Mouse (Mus musculus) left cerebral cortex, postnatal 10 days (tissue): Measurements from ENCODE around the gene Lrrc3. TPM values are rescaled to one million over a fixed set of nuclear protein-coding genes. Genes with fewer than 3 reads are reported as not detected.
"Not testable (repeated sequence)": the region's sequence is repeated elsewhere in the genome, so short reads cannot be mapped to it uniquely, and the experiment has no call there.

Experiments
- DNase-seq, 2 experiments: peaks; one replicate each; pipeline ENCODE4 v3.0.0; 2021 to 2022; ENCODE audit warnings: low spot score in 2 of 2, mixed read lengths in 1 of 2; ENCODE audit errors: extremely low spot score in 1 of 2
- intact Hi-C: fragments of 180-260 bp; cut with DNase I; formaldehyde crosslinking; loops from one replicate; pipeline ENCODE4 v1.15.1; 2025
- total RNA-seq, 2 experiments: library from RNA; stranded (reverse); gene quantifications; 2 replicates each; pipeline ENCODE4 v1.2.3; 2021

Gene Lrrc3
- total RNA-seq, result 10 to 100 TPM; 31.7 to 33.5 TPM

DNA sequence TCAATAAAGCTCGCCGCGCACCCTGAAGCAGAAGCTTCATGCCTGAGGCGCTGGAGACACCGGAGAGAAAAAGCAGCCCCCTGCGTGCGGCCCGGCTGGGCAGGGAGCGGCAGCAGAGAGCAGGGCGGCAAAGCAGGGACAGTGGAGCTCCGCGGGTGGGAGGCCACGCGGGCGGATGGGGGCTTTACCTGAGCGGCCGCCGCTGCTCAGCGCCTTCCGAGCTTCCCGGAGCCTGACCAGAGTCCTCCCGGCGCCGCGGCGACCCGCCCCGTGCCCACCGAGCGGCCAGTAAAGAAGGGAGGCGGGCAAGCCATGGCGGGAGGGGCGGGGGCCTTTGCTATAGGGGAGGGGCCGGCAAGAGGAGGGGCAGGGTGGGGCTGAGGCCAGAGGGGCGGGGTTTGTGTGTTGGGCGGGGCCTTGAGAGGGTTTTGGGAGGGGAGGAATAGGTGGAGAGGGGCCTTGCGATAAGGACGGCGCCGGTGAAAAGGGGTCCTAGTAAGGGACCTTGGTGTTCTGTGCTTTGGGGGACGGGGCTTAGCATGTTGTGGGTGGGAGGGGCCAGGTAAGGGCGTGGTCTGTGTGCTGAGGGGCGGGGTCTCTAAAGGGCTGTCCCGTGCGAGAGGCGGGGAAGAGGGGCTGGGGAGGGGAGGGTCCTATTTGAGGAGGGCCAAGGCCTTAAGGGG is at the start of gene Lrrc3:
Gene Lrrc3, minus strand, starts transcription at position 326 of the 683 bp plus-strand sequence.
- peak; percentile 49 to 77 for DNase-seq
- intact Hi-C loops, result no loop called here

DNA sequence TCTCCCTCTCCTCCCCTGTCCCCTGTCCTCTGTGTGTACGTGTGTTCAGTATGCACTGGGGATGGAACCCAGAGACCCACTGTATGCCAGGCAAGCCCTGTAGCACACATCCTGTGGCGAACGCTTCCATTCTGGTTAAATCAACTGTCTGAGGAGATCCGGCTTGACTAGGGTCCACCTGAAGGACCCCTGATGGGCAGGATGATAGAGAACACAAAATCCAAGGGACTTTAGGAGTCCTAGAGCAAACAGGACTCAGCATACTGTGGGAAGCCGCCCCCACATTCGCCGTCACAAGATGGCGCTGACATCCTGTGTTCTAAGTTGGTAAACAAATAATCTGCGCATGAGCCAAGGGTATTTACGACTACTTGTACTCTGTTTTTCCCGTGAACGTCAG is 48.1 kb upstream of the Lrrc3 start:
- intact Hi-C loops, DNase-seq: not testable (repeated sequence)

DNA sequence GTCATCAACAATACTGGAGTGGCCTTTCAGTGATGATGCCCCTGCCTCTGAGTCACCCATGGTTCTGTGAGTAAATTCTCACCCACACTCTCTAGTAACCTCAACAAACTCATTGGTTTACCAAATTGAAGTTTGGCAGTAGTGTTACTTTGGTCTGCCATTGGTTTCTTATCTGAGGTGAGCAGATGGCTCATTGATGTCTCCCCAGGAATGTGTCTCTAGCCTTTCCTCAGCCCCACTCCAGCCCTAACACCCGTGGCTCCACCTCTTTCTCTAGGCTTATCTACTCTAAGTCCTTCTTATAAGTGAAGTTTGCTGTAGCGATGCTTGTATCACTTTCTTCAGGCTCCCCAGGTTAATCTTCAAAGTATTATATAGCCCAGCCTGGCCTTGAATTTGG is 37.3 kb upstream of the Lrrc3 start:
- DNase-seq, result no peak
- intact Hi-C loops, result no loop called here

DNA sequence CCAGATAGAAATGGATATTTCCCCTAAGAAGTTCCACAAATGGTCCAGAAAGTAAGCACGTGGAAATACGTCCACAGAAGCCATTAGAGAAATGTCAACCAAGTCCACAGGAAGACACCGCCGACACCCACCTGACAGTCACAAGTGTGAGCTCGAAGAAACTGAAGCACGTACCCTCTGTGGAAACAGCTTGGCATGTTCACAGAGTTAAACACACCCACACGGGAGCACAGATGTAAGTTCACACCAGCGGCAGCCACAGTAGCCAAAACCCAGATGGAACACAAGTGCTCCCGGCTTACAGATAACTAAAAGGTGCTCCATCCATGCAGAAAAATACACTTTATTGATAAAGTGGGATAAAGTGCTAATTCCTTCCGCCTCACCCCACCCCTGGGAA is 25.0 kb upstream of the Lrrc3 start:
- intact Hi-C loops, result no loop called here
- DNase-seq, result no peak

DNA sequence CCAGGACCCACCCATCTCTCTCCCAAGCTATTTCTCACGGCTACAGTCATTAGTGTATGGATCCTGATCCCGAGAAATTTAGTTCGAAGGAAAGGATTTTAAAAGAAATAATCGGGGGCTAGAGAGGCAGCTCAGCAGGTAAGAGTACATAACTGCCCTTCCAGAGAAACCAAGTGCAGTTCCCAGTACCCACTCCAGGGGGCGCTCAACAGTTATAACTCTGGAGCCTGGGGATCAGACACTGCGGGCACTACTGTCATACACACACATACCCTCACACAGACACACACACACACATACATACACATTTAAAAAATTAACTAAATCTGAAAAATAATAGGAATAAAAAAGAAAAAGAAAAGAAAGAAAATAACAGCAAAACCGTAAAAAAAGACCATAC is 23.8 kb upstream of the Lrrc3 start:
- DNase-seq, result peak in 1 of 2 experiments; percentile 52
- intact Hi-C loops, result no loop called here

DNA sequence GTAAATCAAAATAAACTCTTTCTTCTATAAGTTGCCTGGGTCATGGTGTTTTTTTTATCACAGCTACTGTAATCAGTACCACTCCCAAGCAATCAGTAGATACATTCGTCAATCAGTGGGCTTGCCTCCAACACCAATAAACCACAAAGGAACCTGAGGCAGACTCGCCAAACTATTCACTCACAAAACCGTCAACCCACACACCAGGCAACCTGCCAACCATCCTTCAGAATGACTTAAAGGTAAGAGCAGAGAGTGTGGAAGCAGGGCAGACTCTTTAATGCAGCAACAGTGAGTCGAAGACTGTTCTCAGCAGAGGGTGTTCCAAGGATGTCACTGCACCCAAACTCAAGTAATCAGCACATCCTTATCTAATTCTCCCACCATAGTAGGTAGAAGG is 20.3 kb upstream of the Lrrc3 start:
- DNase-seq, result no peak
- intact Hi-C loops, result no loop called here

DNA sequence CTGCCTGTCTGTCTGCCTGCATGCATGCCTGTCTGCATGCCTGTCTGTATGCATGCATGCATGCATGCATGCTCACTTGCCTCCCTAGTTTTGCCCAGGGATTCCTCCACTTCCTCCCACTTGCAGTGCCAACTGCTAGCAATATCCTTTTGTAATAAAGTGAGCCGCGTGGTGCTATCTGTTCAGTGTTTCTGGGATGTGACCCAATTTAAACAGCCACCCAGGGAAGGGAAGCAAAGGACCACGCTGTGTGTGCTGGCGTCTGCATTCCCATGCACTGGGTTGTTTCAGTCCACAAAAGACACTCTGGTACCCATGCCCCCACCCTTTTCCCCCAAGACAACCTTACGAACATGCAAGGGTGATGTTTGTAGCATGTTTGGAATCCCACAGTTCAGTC is 18.7 kb upstream of the Lrrc3 start:
- no peak for DNase-seq
- intact Hi-C loops, result no loop called here

DNA sequence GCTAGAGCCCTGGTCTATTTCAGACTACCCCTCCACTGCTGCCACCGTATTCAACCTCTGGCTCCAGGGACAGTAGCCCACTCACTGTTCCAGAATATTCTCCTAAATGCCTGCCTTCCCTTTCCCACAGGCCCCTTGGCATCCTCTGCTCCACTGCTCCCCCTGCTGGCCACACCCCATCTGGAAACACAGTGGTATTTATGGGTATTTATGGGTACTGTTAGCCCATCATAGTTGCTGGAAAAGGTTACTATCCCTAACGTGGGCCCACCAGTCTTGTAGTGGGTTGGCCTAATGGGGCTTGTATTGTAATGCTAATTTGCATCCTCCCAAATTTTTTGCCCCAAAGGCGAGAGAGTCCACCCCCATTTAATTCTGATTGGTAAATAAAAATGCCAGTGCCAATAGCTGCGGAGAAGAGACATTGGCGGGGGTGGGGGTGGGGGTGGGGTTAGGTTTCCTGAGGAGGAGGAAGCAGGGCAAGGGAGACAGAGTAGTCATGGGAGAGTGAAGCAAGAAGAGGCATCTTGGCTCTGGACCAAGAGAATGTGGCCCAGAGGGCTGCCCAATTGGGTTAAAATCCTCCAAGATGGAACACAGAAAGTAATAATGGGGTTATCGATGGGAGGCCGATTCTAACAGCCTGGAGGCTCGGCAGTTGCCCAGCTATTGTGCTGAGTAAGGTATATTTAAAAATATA is 14.4 kb upstream of the Lrrc3 start:
- intact Hi-C loops, result no loop called here

DNA sequence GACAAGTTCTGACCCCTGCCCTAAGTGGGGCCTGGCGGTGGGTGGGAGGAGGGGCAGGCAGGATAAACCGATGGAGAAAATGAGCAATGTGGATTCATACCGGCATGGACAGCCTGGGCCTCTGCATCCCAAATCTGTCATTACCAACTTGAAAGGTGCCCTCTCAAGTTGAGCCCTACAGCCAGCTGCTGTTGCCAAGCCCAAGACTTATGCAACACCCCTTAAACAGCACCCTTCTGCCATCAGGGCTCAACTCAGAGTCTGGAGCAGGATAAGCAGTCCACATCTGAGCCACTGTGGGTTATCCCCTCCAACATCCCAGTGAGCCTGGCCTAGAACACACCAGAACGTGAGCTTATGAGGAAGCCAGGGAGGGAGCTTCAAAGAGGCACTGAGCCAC is 11.0 kb upstream of the Lrrc3 start:
- DNase-seq, result no peak
- intact Hi-C loops, result no loop called here

More for the DNA sequence above, 14.4 kb upstream of the Lrrc3 start:
- no peak for DNase-seq

DNA sequence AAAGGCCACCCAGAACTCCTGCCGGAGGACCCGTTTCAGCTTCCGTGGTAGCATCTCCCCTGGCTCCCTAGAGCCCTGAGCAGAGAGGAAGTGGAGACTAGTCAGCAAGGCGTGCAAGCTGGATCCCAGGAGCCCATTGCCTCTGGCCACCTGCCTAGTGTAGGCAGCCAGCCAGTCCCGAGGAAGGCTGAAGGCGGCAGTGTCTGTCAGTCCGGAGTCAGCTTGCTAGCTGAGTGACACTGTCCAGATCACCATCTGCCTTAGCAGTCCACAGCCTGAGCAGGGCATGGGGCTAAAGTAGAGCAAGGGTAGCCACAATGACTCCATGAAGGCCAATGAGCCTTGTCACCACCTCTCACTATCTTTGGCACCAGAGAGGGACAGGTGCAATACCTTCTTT is 10.3 kb upstream of the Lrrc3 start:
- intact Hi-C loops, result no loop called here
- no peak for DNase-seq

DNA sequence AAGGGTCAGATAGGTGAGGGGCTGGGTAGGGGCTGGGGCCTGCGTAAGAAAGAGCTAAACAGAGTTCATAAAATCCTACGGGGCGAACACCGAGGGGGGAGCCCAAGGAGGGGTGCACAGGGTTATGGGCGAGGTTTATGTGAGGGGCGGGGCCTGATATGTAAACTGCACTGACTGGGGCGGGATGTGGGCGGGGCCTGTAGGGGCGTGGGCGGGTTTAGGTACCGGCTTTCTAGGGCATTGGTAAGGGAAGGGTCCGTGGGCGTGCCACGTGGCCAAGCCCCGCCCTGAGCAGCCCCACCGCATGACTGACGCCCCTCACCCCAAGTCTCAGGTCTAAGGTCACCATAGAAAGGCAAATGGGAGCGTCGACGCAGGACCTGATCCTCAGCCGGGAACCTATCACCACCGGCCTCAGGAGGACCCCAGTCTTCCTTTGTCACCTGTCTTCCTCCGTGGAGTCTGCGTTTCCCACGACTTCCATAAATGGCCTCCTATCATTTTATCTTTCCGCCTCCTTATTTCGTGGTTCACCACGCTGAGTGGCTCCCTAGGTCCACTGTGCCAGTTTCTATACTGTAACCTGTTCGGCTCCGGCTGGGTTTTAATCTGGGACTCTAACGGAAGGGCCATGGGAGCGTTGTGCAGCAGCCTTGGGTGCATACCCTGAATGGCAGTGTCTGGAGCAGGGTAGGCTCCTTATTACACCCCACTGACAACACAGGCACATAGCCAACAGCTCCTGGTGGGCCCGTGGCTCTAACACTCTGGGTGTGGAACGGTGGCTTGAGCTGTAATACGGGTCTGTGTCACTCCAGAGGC is 769 bp upstream of the Lrrc3 start:
- intact Hi-C loops, result no loop called here
- peak; percentile 79 to 86 for DNase-seq

DNA sequence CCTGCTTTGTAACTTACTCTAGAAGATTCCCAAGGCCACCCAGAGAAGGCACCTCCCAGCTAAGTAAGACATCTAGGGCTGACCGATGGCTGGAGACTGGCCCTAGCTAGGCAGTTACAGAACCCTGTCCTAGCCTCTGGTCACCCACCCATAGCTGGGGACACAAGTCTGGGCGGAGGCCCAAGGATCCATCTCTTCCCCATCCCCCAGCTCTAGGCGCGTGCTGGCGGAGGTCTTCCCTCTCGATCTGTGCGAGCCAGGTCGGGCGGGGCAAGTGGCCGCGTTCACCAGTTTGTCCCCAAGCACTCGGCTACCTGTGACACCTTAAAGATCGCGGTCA is 495 bp downstream of the Lrrc3 start:
- intact Hi-C loops, result no loop called here
- peak in 1 of 2 experiments; percentile 66 for DNase-seq

DNA sequence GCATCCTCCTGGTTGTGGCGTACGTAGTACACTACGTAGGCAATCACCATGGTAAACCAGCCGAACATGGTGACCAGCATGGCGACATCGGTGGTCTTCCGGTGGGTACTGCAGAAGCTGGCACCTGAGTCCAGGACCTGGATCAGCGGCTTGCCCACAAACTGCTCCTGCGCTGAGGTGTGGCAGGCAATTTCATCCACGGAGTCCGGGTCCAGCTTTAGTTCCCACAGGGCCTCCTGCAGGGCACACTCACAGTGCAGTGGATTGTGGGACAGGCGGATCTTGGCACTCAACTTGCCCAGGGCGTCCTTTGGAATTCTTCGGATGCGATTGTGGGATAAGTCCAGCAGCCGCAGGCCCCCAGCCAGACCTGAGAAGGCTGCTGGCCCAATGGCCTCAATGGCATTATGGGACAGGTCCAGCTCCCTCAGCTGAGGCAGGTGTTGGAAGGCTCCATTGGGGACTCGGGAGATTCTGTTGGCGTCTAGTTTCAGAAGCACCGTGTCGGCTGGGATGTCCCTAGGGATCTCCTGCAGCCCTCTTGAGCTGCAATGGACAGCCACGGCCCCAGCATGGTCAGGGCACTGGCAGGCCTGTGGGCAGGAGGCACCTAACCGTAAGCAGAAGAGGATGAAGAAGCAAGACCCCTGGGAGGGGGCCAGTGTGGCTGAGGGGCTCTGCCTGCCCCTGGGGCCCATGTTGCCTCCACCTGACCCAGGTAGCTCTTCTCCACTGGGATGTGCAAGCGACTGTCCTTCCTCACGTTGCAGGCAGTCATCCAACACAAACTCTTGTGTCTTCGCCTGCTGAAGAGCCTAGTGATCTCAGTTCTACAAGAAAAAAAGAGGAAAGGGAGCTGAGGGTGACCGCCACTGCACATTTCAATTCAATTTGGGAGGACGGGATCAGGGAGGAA is 1.2 kb downstream of the Lrrc3 start:
- DNase-seq, result no peak
- intact Hi-C loops, result no loop called here

DNA sequence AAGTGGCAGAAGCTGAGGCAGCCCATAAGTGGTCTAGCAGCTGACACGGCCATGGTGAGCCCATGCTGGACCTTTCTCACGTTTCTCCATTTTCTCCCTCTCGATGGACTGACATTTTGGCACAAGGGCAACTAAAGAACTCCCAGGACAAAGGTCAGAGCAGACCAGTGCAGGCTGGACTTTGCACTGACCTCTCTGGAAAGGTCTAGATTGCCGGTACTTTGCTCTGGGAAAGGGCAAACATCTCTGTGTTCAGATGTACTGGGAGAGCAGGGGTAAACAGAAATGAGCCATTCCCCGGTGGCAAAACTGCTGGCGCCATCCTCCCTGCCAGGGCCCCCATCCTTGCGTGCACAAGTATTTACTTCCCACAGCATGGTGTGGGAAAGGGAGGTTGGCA is 2.2 kb downstream of the Lrrc3 start:
- intact Hi-C loops, result no loop called here
- no peak for DNase-seq

DNA sequence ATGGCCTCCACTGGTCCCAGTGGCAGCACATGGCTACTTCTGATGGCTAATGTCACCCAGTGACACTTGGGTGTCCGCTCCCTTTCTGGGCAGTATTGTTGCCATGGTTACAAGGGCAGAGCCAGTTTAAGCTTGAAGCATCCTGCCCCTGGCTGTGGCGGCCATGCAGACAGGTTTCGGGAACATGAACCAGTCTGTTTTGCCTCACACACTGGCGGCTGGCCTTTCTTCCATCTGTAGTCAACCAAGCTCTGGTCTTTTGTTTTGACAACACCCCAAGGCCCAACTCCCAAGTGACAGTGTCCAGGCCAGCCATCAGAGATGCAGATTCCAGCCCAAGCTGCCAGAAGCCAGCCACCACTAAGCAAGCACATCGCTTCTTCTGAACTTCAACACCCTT is 6.8 kb downstream of the Lrrc3 start:
- no peak for DNase-seq
- intact Hi-C loops, result no loop called here

DNA sequence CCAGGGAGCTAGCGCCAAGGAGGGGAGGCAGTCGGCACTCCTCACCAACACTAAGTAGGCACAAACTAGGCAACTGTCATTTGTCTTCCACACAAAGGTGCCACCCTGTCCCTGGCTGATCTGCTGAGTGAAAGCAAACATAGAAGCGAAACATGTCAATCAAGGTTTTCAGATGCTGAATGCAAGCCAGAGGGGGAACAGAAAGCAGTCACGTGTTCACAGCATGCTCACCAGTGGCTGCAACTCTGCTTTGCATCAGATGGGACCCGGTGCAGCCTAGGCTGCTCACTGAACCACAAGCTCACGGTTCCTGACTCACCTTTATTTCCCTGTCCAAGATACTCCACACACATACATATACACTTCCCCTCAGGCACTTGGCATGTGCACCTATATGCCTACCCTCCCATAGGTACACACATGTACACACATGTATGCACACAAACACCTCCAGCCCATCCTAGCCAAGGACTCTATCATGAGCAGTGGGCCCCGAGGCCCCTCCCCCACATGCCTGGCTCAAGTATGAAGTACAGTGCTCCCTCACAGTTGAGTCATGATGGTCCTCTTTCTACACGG is 11.3 kb downstream of the Lrrc3 start:
- DNase-seq, result no peak
- intact Hi-C loops, result no loop called here

DNA sequence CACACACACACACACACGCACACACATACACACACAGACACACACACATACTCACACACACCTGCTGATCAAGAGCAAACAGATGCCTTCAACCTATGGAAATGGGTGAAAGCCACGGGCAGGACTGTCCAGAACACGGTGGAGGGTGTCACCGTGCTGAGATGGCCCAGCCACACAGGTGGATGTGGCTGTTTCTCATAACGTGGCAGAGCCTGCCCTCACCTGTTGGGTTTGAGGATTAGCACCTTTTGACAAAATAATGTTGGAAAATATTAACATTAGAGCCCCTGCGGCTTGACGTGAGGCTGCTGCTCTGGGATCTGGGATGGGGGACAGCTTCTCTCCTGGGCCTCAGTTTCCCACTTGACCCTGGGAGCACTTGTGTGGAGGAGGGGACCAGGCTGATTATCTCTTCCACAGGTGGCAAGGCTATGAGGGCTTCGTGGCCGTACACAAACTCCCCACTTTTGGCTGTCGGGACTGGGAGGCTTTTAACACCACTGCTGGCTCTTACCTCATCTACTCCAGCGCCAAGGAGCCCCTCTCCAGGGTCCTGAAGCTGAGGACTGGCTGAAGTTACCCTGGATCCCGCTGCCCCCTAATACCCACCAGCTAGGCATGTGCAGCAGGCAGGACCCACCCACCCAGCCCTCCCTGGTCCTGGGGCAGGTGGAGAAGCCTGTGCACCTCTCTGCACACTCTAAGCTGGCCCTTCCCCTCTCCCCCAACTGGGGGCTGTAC is 16.2 kb downstream of the Lrrc3 start:
- intact Hi-C loops, result loop anchor here (10.0 kb wide), 1 partner anchor 361 kb away; no protein-coding TSS in a partner anchor
- DNase-seq, result no peak

DNA sequence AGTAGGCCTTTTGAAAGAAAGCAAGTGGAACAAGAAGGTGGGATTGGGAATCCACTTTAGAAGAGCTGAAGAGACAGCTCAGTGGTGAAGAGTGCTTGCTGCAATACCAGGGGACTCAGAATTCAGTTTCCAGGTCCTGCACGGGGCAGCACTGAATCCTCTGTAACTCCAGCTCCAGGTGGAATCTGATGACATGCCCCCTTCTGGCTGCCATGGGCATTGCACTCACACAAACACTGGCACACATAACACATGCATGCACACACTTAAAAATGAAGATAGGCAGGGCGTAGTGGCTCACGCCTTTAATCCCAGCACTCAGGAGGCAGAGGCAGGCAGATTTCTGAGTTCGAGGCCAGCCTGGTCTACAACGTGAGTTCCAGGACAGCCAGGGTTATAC is 19.8 kb downstream of the Lrrc3 start:
- DNase-seq, result no peak
- intact Hi-C loops, result loop anchor here (10.0 kb wide), 1 partner anchor 358 kb away; no protein-coding TSS in a partner anchor
